Mouse (Mus musculus) spleen, postnatal 10 days (tissue): ENCODE measurements around the gene AC129217.1.

ENCODE experiments used
- DNase-seq, 2 experiments: peaks; one replicate each; pipeline ENCODE4 v3.0.0; 2021 to 2022; ENCODE audit warnings: low spot score in 2 of 2

AC129217.1 gene

GRCm38 (mm10) chr19:8829660-8830059 lies at the start of gene AC129217.1:
AC129217.1 (plus strand) TSS chr19:8829773.
- no peak for DNase-seq

- peak; percentile 80 to 93 for DNase-seq
Observed at GRCm38 (mm10) chr19:8786008-8786781, 43.4 kb upstream of the AC129217.1 start, which contains the start of gene Taf6l. Taf6l (minus strand) TSS chr19:8786417.

- no peak for DNase-seq
Observed at GRCm38 (mm10) chr19:8788521-8788920, 41.1 kb upstream of the AC129217.1 start.

GRCm38 (mm10) chr19:8789171-8789570 lies 40.4 kb upstream of the AC129217.1 start:
- no peak for DNase-seq

GRCm38 (mm10) chr19:8790171-8790570 lies 39.4 kb upstream of the AC129217.1 start:
- no peak for DNase-seq

- DNase-seq: peak; percentile 76 to 89
Observed at GRCm38 (mm10) chr19:8798264-8798946, 31.2 kb upstream of the AC129217.1 start, which contains the start of gene Polr2g. Polr2g (minus strand) TSS chr19:8798577.

GRCm38 (mm10) chr19:8798947-8799315 lies 30.6 kb upstream of the AC129217.1 start:
- DNase-seq: no peak

GRCm38 (mm10) chr19:8802130-8802821 lies 27.3 kb upstream of the AC129217.1 start, which contains the start of gene Zbtb3:
Zbtb3 (plus strand) TSS chr19:8802555.
- peak; percentile 81 to 94 for DNase-seq

- no peak for DNase-seq
Observed at GRCm38 (mm10) chr19:8803204-8803780, 26.3 kb upstream of the AC129217.1 start.

- DNase-seq: no peak
Observed at GRCm38 (mm10) chr19:8803879-8804660, 25.5 kb upstream of the AC129217.1 start.

GRCm38 (mm10) chr19:8806810-8807209 lies 22.8 kb upstream of the AC129217.1 start:
- no peak for DNase-seq

GRCm38 (mm10) chr19:8815812-8816211 lies 13.8 kb upstream of the AC129217.1 start:
- DNase-seq: no peak

GRCm38 (mm10) chr19:8817001-8817400 lies 12.6 kb upstream of the AC129217.1 start:
- DNase-seq: no peak

- peak; percentile 26 to 41 for DNase-seq
Observed at GRCm38 (mm10) chr19:8818301-8818798, 11.2 kb upstream of the AC129217.1 start.

- peak; percentile 86 to 93 for DNase-seq
Observed at GRCm38 (mm10) chr19:8818801-8819595, 10.6 kb upstream of the AC129217.1 start, which contains the start of gene Ttc9c. Ttc9c (minus strand) TSS chr19:8819333.

GRCm38 (mm10) chr19:8819596-8820423 lies 9.8 kb upstream of the AC129217.1 start, which contains the start of gene Hnrnpul2:
Hnrnpul2 (plus strand) TSS chr19:8820010.
- DNase-seq: peak; percentile 94 to 97

GRCm38 (mm10) chr19:8820424-8820956 lies 9.1 kb upstream of the AC129217.1 start:
- DNase-seq: peak in 1 of 2 experiments; percentile 72

- DNase-seq: no peak
Observed at GRCm38 (mm10) chr19:8821146-8821545, 8.4 kb upstream of the AC129217.1 start.

- DNase-seq: no peak
Observed at GRCm38 (mm10) chr19:8822696-8823095, 6.9 kb upstream of the AC129217.1 start.
